Comparison of ENCODE assay signal across 24 mouse cellular contexts in the genomic region with DNA sequence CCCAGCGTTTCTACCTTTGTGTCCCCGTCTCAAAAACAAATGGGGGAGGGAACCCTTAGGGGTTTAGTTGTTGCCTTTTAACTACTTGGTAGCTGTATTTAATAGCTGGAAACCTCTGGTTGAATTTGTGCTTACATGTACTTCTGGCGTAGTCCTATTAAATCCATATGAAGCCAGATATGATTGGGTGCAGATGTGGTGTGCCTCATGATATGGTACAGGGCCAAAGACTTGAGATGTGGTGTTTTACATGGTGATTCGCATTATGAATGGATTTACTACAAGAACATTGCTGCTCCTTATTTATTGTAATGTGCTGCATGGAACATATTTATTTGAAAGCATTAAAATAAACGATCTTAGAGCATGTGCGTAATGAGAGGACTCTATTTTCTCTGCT.
DNase-seq lines count a peak whose midpoint lies in the region; ATAC-seq and TF ChIP-seq lines count a peak whose summit lies in the region.
"Had no signal": no experiment of that assay in that cellular context is flagged by ENCODE, and none has a peak within 500 bp of the region (broad histone marks: within the 10 kb centered on the region; RNA-seq: fewer than 3 reads in every experiment).

No protein-coding gene starts in this region.

- H3K4me3 ChIP-seq in embryonic facial prominence, embryonic 11.5 days (ENCODE audit: low read depth, low read length), result no peak overlapping the region
- no peak overlapping the region for H3K4me3 ChIP-seq in embryonic facial prominence, embryonic 10.5 days
- no peak overlapping the region for H3K4me3 ChIP-seq in limb, embryonic 11.5 days (ENCODE audit: low read depth, low read length)
- no peak overlapping the region for H3K4me3 ChIP-seq in limb, embryonic 14.5 days (replicated peaks; ENCODE audit: low read length)
- H3K4me3 ChIP-seq: embryonic facial prominence, embryonic 15.5 days; gastrocnemius, adult 2 months; heart, embryonic 12.5 days; heart, embryonic 15.5 days had no signal

- peak; percentile 60 for DNase-seq in embryonic facial prominence, embryonic 11.5 days (ENCODE audit: low spot score)
- no peak for DNase-seq in embryonic facial prominence, embryonic 10.5 days (ENCODE audit: low spot score)
- DNase-seq in limb, embryonic 11.5 days (ENCODE audit: low spot score), result no peak
- DNase-seq in limb, embryonic 14.5 days (ENCODE audit: low spot score), result peak; percentile 76
- DNase-seq in heart, adult 8-10 months (ENCODE audit: low spot score), result no peak
- DNase-seq in thymus, postnatal 25 days, result no peak
- DNase-seq: adrenal gland, postnatal 10 days; adrenal gland, postnatal 36 days; cerebellum, adult 18-20 months; cerebellum, adult 9-10 months; cerebellum, postnatal 14 days; forebrain, postnatal 0 days; gastrocnemius, adult 2 months; gastrocnemius, postnatal 14 days; heart, postnatal 10 days; heart, postnatal 36 days had no signal

- no peaks in the 10 kb centered on the region for H3K4me1 ChIP-seq in embryonic facial prominence, embryonic 11.5 days (ENCODE audit: control insufficient read depth, insufficient read depth, low read length)
- H3K4me1 ChIP-seq in embryonic facial prominence, embryonic 10.5 days, result no peaks in the 10 kb centered on the region
- 0 out of 2 replicates have a peak, but pooled peaks cover 2% of the 10 kb centered on the region for H3K4me1 ChIP-seq in limb, embryonic 11.5 days (ENCODE audit: control insufficient read depth, insufficient read depth, low read length)
- peaks cover 10% of the 10 kb centered on the region for H3K4me1 ChIP-seq in limb, embryonic 14.5 days (ENCODE audit: control insufficient read depth, insufficient read depth, low read length)
- H3K4me1 ChIP-seq: heart, embryonic 12.5 days had no signal

- H3K36me3 ChIP-seq in embryonic facial prominence, embryonic 11.5 days (replicated peaks; ENCODE audit: control insufficient read depth, insufficient read depth, low read depth, low read length), result no peaks in the 10 kb centered on the region
- H3K36me3 ChIP-seq in embryonic facial prominence, embryonic 10.5 days (replicated peaks), result no peaks in the 10 kb centered on the region
- H3K36me3 ChIP-seq in limb, embryonic 11.5 days (ENCODE audit: control insufficient read depth, insufficient read depth, low read length), result no peaks in the 10 kb centered on the region
- no peaks in the 10 kb centered on the region for H3K36me3 ChIP-seq in limb, embryonic 14.5 days (ENCODE audit: control insufficient read depth, insufficient read depth, low read length)
- H3K36me3 ChIP-seq: embryonic facial prominence, embryonic 15.5 days; heart, embryonic 12.5 days; heart, embryonic 15.5 days had no signal

- TF ChIP-seq POLR2A in limb, embryonic 14.5 days (IDR thresholded peaks at IDR 0.05; ENCODE audit: borderline replicate concordance, extremely low read depth, insufficient read depth, insufficient read length), result no peak

- H3K27me3 ChIP-seq in embryonic facial prominence, embryonic 11.5 days (ENCODE audit: control insufficient read depth, insufficient read depth, low read length), result no peaks in the 10 kb centered on the region
- H3K27me3 ChIP-seq in embryonic facial prominence, embryonic 10.5 days (replicated peaks; ENCODE audit: low read depth, poor library complexity, severe bottlenecking), result no peaks in the 10 kb centered on the region
- H3K27me3 ChIP-seq in limb, embryonic 11.5 days (ENCODE audit: control insufficient read depth, insufficient read depth, low read length), result no peaks in the 10 kb centered on the region
- no peaks in the 10 kb centered on the region for H3K27me3 ChIP-seq in limb, embryonic 14.5 days (ENCODE audit: control insufficient read depth, insufficient read depth, low read length)
- H3K27me3 ChIP-seq: heart, embryonic 12.5 days; heart, embryonic 15.5 days; Patski had no signal

- no peak overlapping the region for H3K4me2 ChIP-seq in embryonic facial prominence, embryonic 11.5 days (ENCODE audit: low read depth, low read length)
- H3K4me2 ChIP-seq in limb, embryonic 11.5 days (ENCODE audit: low read depth, severe bottlenecking), result no peak overlapping the region
- peak overlapping the region; percentile 22; the same call in 1 of the 2 replicates for H3K4me2 ChIP-seq in limb, embryonic 14.5 days (replicated peaks; ENCODE audit: low read depth, low read length, severe bottlenecking)
- H3K4me2 ChIP-seq: embryonic facial prominence, embryonic 15.5 days; heart, embryonic 12.5 days; heart, embryonic 15.5 days; hindbrain, embryonic 14.5 days had no signal

- 69% methylated on average over 6 of the region's 6 CpGs for WGBS in embryonic facial prominence, embryonic 11.5 days
- WGBS in embryonic facial prominence, embryonic 10.5 days, result 87% methylated on average over 6 of the region's 6 CpGs
- WGBS in limb, embryonic 11.5 days, result 59% methylated on average over 6 of the region's 6 CpGs
- WGBS in limb, embryonic 14.5 days, result 32% methylated on average over 6 of the region's 6 CpGs

- no peak for ATAC-seq in embryonic facial prominence, embryonic 11.5 days (replicated peaks; ENCODE audit: insufficient number of reproducible peaks, low FRiP score, low TSS enrichment, low read depth)
- peak; percentile 86 for ATAC-seq in limb, embryonic 11.5 days (ENCODE audit: insufficient number of reproducible peaks, low FRiP score, low TSS enrichment, low read depth)
- ATAC-seq in limb, embryonic 14.5 days (ENCODE audit: low FRiP score, low read depth), result peak; percentile 76
- ATAC-seq: forebrain, embryonic 14.5 days; forebrain, postnatal 0 days; hindbrain, postnatal 0 days; inflammation-experienced regulatory T-cells, adult 6 months; Patski had no signal

- H3K27ac ChIP-seq in embryonic facial prominence, embryonic 11.5 days (replicated peaks; ENCODE audit: low read depth, low read length), result no peak overlapping the region
- no peak overlapping the region for H3K27ac ChIP-seq in embryonic facial prominence, embryonic 10.5 days (replicated peaks)
- no peak overlapping the region for H3K27ac ChIP-seq in limb, embryonic 11.5 days (replicated peaks; ENCODE audit: low read depth, low read length)
- no peak overlapping the region for H3K27ac ChIP-seq in limb, embryonic 14.5 days (replicated peaks; ENCODE audit: low read depth, low read length)
- H3K27ac ChIP-seq: embryonic facial prominence, embryonic 15.5 days; gastrocnemius, adult 2 months; heart, embryonic 15.5 days; hindbrain, embryonic 14.5 days; hindbrain, postnatal 0 days had no signal

- H3K9me3 ChIP-seq in embryonic facial prominence, embryonic 11.5 days (replicated peaks; ENCODE audit: control insufficient read depth, low read length), result no peaks in the 10 kb centered on the region
- no peaks in the 10 kb centered on the region for H3K9me3 ChIP-seq in embryonic facial prominence, embryonic 10.5 days
- H3K9me3 ChIP-seq in limb, embryonic 11.5 days (ENCODE audit: control insufficient read depth, low read length), result no peaks in the 10 kb centered on the region
- H3K9me3 ChIP-seq in limb, embryonic 14.5 days (ENCODE audit: control insufficient read depth, low read length), result no peaks in the 10 kb centered on the region
- H3K9me3 ChIP-seq: embryonic facial prominence, embryonic 15.5 days; heart, embryonic 12.5 days; heart, embryonic 15.5 days had no signal

- no peak overlapping the region for H3K9ac ChIP-seq in embryonic facial prominence, embryonic 11.5 days (replicated peaks; ENCODE audit: low read length)
- no peak overlapping the region for H3K9ac ChIP-seq in limb, embryonic 11.5 days (ENCODE audit: low read length)
- H3K9ac ChIP-seq in limb, embryonic 14.5 days (ENCODE audit: low read depth, low read length, severe bottlenecking), result no peak overlapping the region
- H3K9ac ChIP-seq: embryonic facial prominence, embryonic 15.5 days; forebrain, postnatal 0 days; heart, embryonic 12.5 days; heart, embryonic 15.5 days; hindbrain, embryonic 14.5 days had no signal

Comparison
In these comparisons a context has a peak if more than half of its experiments do, and no peak if none do; other contexts are left out.
1. DNase-seq: peak in embryonic facial prominence, embryonic 11.5 days (single experiment) and limb, embryonic 14.5 days (single experiment); none in embryonic facial prominence, embryonic 10.5 days (single experiment), limb, embryonic 11.5 days (single experiment), heart, adult 8-10 months (single experiment) and thymus, postnatal 25 days (single experiment).